Mouse (Mus musculus): ENCODE measurements around the gene Mbtps1.

DNA sequence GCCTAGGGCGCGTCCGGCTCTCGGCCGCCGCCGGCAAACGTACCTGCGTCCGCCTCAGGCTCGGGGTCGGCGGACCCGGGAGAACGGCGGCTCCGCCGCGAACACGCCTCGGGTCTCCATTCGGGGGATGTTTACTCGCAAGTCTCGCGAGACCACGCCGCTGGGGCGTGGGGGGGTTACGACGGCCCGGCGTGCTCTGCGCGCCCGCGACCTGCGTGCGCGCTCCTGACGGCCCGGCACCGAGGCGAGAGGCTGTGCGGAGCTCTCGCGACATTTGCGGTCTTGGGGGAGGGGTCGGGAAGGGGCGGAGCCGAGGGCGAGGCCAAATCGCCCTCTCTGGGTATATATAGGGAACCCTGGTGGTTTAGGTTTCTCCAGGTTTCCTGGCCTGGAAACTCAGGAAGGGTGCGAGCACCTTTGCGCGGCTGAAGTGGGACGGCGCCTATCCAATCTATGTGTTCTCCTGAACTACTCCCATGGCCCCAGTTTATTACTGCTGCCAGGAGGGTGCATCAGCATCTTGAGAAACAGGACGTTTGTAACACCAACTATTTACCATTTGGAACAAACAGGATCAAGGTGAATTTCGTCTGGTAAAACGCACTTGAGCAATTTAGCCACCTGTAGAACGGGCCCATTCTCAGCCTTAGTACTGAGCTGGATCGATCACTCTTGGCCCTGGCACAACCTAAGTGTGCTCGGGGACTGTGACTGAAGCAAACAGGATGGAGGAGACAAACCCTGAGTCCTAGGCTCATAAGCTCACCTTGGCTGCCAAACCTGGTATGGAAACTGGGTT, at the start of gene Mbtps1:
- no peak for TF ChIP-seq GATA1 (IDR thresholded peaks at IDR 0.05; ENCODE audit: borderline replicate concordance, low read length)
- TF ChIP-seq FLI1 (IDR thresholded peaks at IDR 0.05; ENCODE audit: low read length): no peak

All from megakaryocyte, embryonic 14.5 days (primary cell).